Mouse (Mus musculus): ENCODE results near the gene Arvcf. TPM values are rescaled to one million over a fixed set of nuclear protein-coding genes. Genes with fewer than 3 reads are reported as not detected.

Gene Arvcf
- polyA plus RNA-seq, 1 experiment from 2014 or later: 13.8 TPM

DNA sequence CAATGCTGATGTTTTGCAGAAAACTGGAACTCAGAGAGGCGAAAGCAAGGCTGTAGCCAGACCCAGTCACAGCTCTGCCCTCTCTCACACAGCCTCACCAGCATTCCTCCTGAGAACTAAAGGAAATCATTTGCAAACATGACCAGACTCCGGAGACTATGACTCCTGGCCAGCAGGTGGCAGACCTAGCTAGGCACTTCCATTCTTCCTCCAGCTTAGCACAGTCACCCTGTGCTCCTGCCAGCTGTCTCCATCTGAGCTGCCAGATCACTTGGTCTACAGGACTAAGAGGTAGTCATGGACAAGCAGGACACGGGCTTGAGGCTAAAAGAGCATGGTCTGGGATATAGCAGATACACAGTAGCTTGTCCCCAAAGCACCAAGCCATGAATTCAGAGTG is 2.7 kb upstream of the Arvcf start:
- WGBS: 1% methylated on average over 3 of the region's 3 CpGs
- Histone ChIP-seq H3K36me3 (ENCODE audit: control insufficient read depth, insufficient read depth, low read length) (no peaks in the 10 kb centered on the region), H3K27me3 (replicated peaks; ENCODE audit: control insufficient read depth, insufficient read depth, low read length) (peaks cover 40% of the 10 kb centered on the region), H3K9me3 (ENCODE audit: control insufficient read depth, low read length) (no peaks in the 10 kb centered on the region), H3K9ac (ENCODE audit: low read depth, low read length) (no peak overlapping the region), H3K4me1 (replicated peaks; ENCODE audit: control insufficient read depth, insufficient read depth, low read length) (peaks cover 30% of the 10 kb centered on the region), H3K4me3 (ENCODE audit: low read depth, low read length) (no peak overlapping the region), H3K27ac (ENCODE audit: low read depth, low read length) (no peak overlapping the region), H3K4me2 (no peak overlapping the region)
- 0 out of 2 replicates have a peak, but pooled peaks have one; percentile 8 for ATAC-seq (replicated peaks; ENCODE audit: low FRiP score)
- peak; percentile 63 for DNase-seq (ENCODE audit: low spot score)

DNA sequence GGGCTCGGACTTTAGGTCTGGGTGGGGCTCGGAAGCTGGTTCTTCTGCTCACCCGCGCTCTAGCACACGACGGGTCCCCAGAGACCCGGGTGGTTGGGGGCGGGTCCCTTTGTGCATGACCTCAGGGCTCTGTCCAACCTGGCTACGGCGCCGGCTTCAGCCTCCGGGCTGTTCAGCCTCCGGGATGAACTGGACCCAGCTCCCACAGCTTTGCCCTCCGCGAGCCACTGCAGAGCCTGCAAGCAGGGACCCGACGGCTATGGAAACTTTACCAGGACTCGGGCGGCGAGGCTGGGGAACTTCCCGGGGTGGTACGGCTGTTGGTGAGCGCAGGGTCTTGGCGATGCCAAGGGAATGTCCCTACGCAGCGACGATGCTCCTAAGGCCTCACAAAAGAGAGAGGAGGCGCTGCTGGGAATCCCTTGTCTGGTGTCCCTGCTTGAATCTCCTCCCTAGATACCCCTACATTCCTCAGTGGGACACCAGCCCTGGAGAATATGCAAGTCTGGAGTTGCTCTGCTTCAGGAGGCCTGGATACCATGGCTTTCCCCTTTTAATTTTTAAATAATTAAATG is 706 bp downstream of the Arvcf start:
- Histone ChIP-seq H3K36me3 (ENCODE audit: control insufficient read depth, insufficient read depth, low read length) (no peaks in the 10 kb centered on the region), H3K4me1 (replicated peaks; ENCODE audit: control insufficient read depth, insufficient read depth, low read length) (peaks cover 21% of the 10 kb centered on the region), H3K9me3 (ENCODE audit: control insufficient read depth, low read length) (no peaks in the 10 kb centered on the region), H3K9ac (ENCODE audit: low read depth, low read length) (no peak overlapping the region), H3K27ac (ENCODE audit: low read depth, low read length) (no peak overlapping the region), H3K4me3 (ENCODE audit: low read depth, low read length) (peak overlapping the region; percentile 51), H3K4me2 (peak overlapping the region; percentile 86), H3K27me3 (replicated peaks; ENCODE audit: control insufficient read depth, insufficient read depth, low read length) (peaks cover 49% of the 10 kb centered on the region)
- ATAC-seq (replicated peaks; ENCODE audit: low FRiP score): no peak
- 4% methylated on average over 28 of the region's 28 CpGs for WGBS
- DNase-seq (ENCODE audit: low spot score): no peak

DNA sequence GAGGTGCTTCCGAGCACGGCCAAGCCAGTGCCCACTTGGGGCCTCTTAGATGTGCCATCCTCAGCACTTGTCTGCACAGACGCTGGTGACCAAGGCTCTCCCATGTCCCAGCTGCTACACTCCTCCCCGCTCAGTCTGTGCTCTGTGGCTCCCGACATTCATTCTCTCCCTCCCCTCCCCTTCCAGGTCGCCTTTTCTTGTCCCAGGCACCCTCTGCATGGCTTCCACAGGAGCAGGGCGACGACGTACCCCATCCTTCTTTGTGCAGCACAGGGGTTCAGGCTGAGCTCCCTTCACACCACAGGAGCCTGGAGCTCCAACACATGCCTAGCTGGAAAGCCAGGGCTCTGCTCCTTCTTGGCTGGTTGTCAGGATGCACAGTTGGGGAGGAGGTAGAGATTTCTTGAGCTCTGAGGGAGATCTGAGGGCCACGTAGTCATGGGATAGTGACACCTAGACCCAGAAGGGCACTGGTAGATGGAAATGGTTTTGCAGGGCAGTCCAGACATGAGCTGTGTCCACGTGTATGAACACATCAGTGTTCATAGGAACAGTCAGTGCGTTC is 1.9 kb downstream of the Arvcf start:
- no peak for ATAC-seq (replicated peaks; ENCODE audit: low FRiP score)
- Histone ChIP-seq H3K27ac (ENCODE audit: low read depth, low read length) (no peak overlapping the region), H3K4me2 (no peak overlapping the region), H3K36me3 (ENCODE audit: control insufficient read depth, insufficient read depth, low read length) (no peaks in the 10 kb centered on the region), H3K9ac (ENCODE audit: low read depth, low read length) (no peak overlapping the region), H3K4me1 (replicated peaks; ENCODE audit: control insufficient read depth, insufficient read depth, low read length) (peaks cover 16% of the 10 kb centered on the region), H3K27me3 (replicated peaks; ENCODE audit: control insufficient read depth, insufficient read depth, low read length) (peaks cover 49% of the 10 kb centered on the region), H3K4me3 (ENCODE audit: low read depth, low read length) (no peak overlapping the region), H3K9me3 (ENCODE audit: control insufficient read depth, low read length) (no peaks in the 10 kb centered on the region)
- WGBS: 71% methylated on average over 12 of the region's 12 CpGs
- no peak for DNase-seq (ENCODE audit: low spot score)

DNA sequence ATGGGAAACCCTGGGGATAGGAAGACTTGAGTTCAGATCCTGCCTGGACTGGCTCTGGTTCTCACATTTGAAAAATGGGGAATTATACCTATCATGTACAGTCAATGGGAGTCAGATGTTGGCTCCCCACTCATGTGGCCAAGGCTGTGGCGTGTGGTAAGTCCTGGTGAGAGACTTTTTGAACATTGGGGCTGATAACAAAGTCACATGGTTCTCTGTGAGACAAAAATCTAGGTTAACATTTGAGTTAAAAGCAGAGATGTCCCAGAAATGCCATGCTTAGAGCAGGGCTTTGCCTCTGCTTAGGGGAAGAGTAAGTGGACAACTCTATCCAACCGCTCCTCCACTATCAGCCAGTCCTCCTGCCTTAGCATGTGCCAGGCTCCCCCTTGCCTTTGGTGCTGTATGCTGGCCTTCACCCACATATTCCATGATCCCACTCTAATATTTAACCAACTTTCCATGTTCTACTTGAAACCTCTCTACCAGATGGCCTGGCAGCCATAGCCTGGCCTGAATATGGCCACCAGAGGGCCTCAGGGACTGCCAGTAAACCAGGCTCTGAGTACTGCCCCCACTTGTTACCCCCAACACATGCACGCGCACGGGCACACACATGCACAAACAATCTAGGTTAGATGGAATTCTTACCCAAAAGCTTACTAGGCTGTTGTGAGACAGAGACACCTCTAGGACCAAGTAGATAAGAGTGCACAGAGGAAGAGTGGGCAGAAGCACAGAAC is 3.5 kb downstream of the Arvcf start:
- DNase-seq (ENCODE audit: low spot score) (no peak), ATAC-seq (replicated peaks; ENCODE audit: low FRiP score) (no peak)
- WGBS: 56% methylated on average over 5 of the region's 5 CpGs
- H3K4me2 ChIP-seq: no peak overlapping the region
- no peak overlapping the region for H3K4me3 ChIP-seq (ENCODE audit: low read depth, low read length)
- H3K9me3 ChIP-seq (ENCODE audit: control insufficient read depth, low read length): 0 out of 2 replicates have a peak, but pooled peaks cover 3% of the 10 kb centered on the region
- no peak overlapping the region for H3K27ac ChIP-seq (ENCODE audit: low read depth, low read length)
- peaks cover 46% of the 10 kb centered on the region for H3K27me3 ChIP-seq (replicated peaks; ENCODE audit: control insufficient read depth, insufficient read depth, low read length)
- peaks cover 17% of the 10 kb centered on the region for H3K4me1 ChIP-seq (replicated peaks; ENCODE audit: control insufficient read depth, insufficient read depth, low read length)
- H3K9ac ChIP-seq (ENCODE audit: low read depth, low read length): no peak overlapping the region
- no peaks in the 10 kb centered on the region for H3K36me3 ChIP-seq (ENCODE audit: control insufficient read depth, insufficient read depth, low read length)

DNA sequence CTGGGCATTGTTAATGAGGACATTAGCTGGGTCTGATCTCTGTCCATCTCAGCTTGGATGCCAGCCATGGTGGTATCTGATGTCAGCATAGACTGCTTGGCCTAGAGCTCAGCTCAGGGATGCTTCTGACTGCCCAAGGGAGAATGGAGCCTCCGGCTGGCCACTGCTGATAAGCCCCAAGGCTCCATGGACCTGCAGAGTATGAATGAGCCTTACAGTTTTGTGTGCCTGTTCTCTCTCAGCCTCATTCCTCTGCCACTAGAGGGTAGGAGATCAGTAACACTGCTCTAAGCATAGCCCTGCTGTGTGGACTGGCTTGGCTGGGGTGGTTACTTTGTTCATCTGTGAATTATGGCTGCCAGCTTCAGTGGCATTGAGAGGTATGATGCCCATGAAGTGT is 5.1 kb downstream of the Arvcf start:
- Histone ChIP-seq H3K9ac (ENCODE audit: low read depth, low read length) (no peak overlapping the region), H3K9me3 (ENCODE audit: control insufficient read depth, low read length) (0 out of 2 replicates have a peak, but pooled peaks cover 3% of the 10 kb centered on the region), H3K4me2 (no peak overlapping the region), H3K27ac (ENCODE audit: low read depth, low read length) (no peak overlapping the region), H3K4me3 (ENCODE audit: low read depth, low read length) (no peak overlapping the region), H3K36me3 (ENCODE audit: control insufficient read depth, insufficient read depth, low read length) (no peaks in the 10 kb centered on the region), H3K4me1 (replicated peaks; ENCODE audit: control insufficient read depth, insufficient read depth, low read length) (peaks cover 18% of the 10 kb centered on the region), H3K27me3 (replicated peaks; ENCODE audit: control insufficient read depth, insufficient read depth, low read length) (peaks cover 30% of the 10 kb centered on the region)
- ATAC-seq (replicated peaks; ENCODE audit: low FRiP score) (peak; percentile 95), DNase-seq (ENCODE audit: low spot score) (no peak)
- WGBS: 29% methylated on average over 1 of the region's 1 CpGs

DNA sequence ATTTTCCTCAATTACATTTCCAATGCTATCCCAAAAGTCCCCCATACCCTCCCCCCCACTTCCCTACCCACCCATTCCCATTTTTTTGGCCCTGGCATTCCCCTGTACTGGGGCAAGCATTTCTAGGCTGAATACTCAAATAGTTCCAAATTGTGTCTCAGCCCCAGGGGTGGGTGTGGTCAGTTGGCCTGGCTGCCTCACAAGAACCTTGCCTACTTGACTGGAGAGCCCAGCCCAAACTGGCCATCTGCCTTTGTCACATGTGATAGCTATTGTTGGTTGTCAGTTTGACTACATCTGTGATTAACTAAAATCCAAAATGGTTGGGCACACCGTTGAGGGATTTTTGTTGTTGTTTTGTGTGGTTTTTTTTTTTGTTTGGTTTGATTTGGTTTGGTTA is 9.0 kb downstream of the Arvcf start:
- no peak overlapping the region for H3K9ac ChIP-seq (ENCODE audit: low read depth, low read length)
- H3K27me3 ChIP-seq (replicated peaks; ENCODE audit: control insufficient read depth, insufficient read depth, low read length): no peaks in the 10 kb centered on the region
- ATAC-seq (replicated peaks; ENCODE audit: low FRiP score) (no peak), DNase-seq (ENCODE audit: low spot score) (no peak)
- no peak overlapping the region for H3K4me2 ChIP-seq
- no peaks in the 10 kb centered on the region for H3K36me3 ChIP-seq (ENCODE audit: control insufficient read depth, insufficient read depth, low read length)
- no peak overlapping the region for H3K4me3 ChIP-seq (ENCODE audit: low read depth, low read length)
- H3K27ac ChIP-seq (ENCODE audit: low read depth, low read length): no peak overlapping the region
- 76% methylated on average over 1 of the region's 1 CpGs for WGBS
- H3K4me1 ChIP-seq (replicated peaks; ENCODE audit: control insufficient read depth, insufficient read depth, low read length): peaks cover 18% of the 10 kb centered on the region
- H3K9me3 ChIP-seq (ENCODE audit: control insufficient read depth, low read length): 0 out of 2 replicates have a peak, but pooled peaks cover 3% of the 10 kb centered on the region

DNA sequence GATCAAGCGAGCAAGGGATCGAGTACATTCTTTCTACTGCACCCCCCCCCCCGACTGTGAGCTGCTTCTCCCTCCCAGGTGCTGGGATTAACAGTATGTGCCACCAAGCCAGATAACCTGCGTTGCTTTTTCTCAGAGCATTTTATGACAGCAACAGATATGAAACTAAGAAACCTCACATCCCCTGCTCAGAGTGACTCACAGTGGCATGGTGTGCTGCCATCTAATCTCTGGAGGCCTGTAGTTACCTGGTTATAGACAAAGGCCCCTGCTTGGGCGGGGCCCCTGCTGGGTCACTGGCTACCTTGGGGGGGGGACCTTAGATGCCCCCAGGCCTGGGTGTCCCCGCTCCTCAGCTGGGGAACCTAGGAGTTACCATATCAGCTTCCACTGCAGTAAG is 10.0 kb downstream of the Arvcf start:
- no peak overlapping the region for H3K27ac ChIP-seq (ENCODE audit: low read depth, low read length)
- WGBS: 73% methylated on average over 6 of the region's 6 CpGs
- 0 out of 2 replicates have a peak, but pooled peaks cover 3% of the 10 kb centered on the region for H3K9me3 ChIP-seq (ENCODE audit: control insufficient read depth, low read length)
- DNase-seq (ENCODE audit: low spot score) (no peak), ATAC-seq (replicated peaks; ENCODE audit: low FRiP score) (no peak)
- peaks cover 14% of the 10 kb centered on the region for H3K4me1 ChIP-seq (replicated peaks; ENCODE audit: control insufficient read depth, insufficient read depth, low read length)
- no peak overlapping the region for H3K4me2 ChIP-seq
- H3K36me3 ChIP-seq (ENCODE audit: control insufficient read depth, insufficient read depth, low read length): no peaks in the 10 kb centered on the region
- no peak overlapping the region for H3K9ac ChIP-seq (ENCODE audit: low read depth, low read length)
- H3K4me3 ChIP-seq (ENCODE audit: low read depth, low read length): no peak overlapping the region
- no peaks in the 10 kb centered on the region for H3K27me3 ChIP-seq (replicated peaks; ENCODE audit: control insufficient read depth, insufficient read depth, low read length)

DNA sequence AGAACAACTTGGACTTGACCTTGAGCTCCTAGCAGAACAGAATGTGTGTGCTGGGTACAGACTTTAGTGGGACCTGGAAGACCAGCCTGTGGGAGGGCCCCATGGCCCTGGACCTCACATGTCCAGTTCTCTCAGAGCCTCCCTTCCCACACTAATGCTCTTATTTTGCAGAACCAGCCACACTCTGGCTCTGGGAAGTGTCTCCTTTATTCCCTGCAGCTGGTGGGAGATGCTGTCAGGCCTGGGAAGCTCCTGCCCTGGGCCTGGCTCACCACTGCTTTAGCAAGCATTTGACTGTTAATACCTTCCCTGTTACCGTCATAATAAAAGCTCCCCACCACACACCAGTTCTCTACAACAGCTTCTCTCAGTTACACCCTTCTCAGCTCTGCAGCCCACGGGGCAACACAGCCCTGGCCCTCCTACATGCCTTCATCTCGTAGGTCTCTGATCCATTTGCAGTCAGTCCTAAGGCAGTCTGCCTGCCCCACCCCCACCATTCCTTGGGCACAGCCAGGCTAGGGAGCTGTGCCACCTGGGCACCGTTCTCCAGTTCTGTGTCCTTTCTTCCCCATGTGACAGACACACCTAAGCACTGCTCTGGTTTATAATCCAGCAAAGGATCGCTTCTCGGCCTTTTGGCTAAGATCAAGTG is 12.3 kb downstream of the Arvcf start:
- Histone ChIP-seq H3K36me3 (ENCODE audit: control insufficient read depth, insufficient read depth, low read length) (no peaks in the 10 kb centered on the region), H3K4me1 (replicated peaks; ENCODE audit: control insufficient read depth, insufficient read depth, low read length) (peaks cover 7% of the 10 kb centered on the region; the same call in 1 of the 2 replicates), H3K27me3 (replicated peaks; ENCODE audit: control insufficient read depth, insufficient read depth, low read length) (no peaks in the 10 kb centered on the region), H3K9ac (ENCODE audit: low read depth, low read length) (no peak overlapping the region), H3K4me2 (no peak overlapping the region), H3K4me3 (ENCODE audit: low read depth, low read length) (no peak overlapping the region), H3K9me3 (ENCODE audit: control insufficient read depth, low read length) (0 out of 2 replicates have a peak, but pooled peaks cover 2% of the 10 kb centered on the region), H3K27ac (ENCODE audit: low read depth, low read length) (no peak overlapping the region)
- WGBS: 77% methylated on average over 6 of the region's 6 CpGs
- ATAC-seq (replicated peaks; ENCODE audit: low FRiP score) (no peak), DNase-seq (ENCODE audit: low spot score) (no peak)

All from liver, embryonic 11.5 days (tissue).